Mouse (Mus musculus) megakaryocyte-erythroid progenitor cell, adult 5-6 weeks (primary cell): ENCODE results near the gene Map2k1. TPM values are rescaled to one million over a fixed set of nuclear protein-coding genes. Genes with fewer than 3 reads are reported as not detected.
"Not testable (repeated sequence)": the region's sequence is repeated elsewhere in the genome, so short reads cannot be mapped to it uniquely, and the experiment has no call there.

Source experiments
- ATAC-seq: replicated peaks from 2 replicates; pipeline ENCODE4 v1.8.0; 2016; ENCODE audit warnings: mild to moderate bottlenecking, inconsistent platforms; ENCODE audit not compliant: severe bottlenecking, poor library complexity, low FRiP score, low TSS enrichment
- total RNA-seq, 2 experiments: library from RNA; stranded (forward) in 1 of 2; stranded (reverse) in 1 of 2; fragments of 200-1000, 215-1000 nt in 1 of 2; fragments of >200 nt in 1 of 2; fragmentation: Nextera tagmentation in 1 of 2; gene quantifications; 2 replicates each; pipeline ENCODE4 v1.2.3; 2014 to 2017

The Map2k1 gene
- total RNA-seq, 2 experiments from 2014 or later: 17.5 to 27.9 TPM

GRCm38 (mm10) chr9:64173666-64174220, 79.7 kb downstream of the Map2k1 start:
- no peak for ATAC-seq

- ATAC-seq: peak; percentile 76
These were observed 80.4 kb downstream of the Map2k1 start, which contains the start of the genes Zwilch and Rpl4 for GRCm38 (mm10) chr9:64172816-64173665. Zwilch (minus strand) TSS chr9:64173104. Rpl4 (plus strand) TSS chr9:64173375.

- peak; percentile 12 for ATAC-seq
These were observed 81.2 kb downstream of the Map2k1 start for GRCm38 (mm10) chr9:64172145-64172815.

GRCm38 (mm10) chr9:64169967-64170366, 83.5 kb downstream of the Map2k1 start:
- ATAC-seq: not testable (repeated sequence)

- no peak for ATAC-seq
These were observed 93.0 kb downstream of the Map2k1 start for GRCm38 (mm10) chr9:64160471-64160870.

- peak; percentile 59; the same call in 1 of the 2 replicates for ATAC-seq
These were observed 96.8 kb downstream of the Map2k1 start for GRCm38 (mm10) chr9:64156641-64157040.

GRCm38 (mm10) chr9:64139879-64140278, 113.6 kb downstream of the Map2k1 start:
- ATAC-seq: no peak

- not testable (repeated sequence) for ATAC-seq
These were observed 114.5 kb downstream of the Map2k1 start for GRCm38 (mm10) chr9:64138896-64139295.

Other genes with a start within 250 kb of the Map2k1 start
- gene Smad6, start 231.6 kb downstream of the Map2k1 start, total RNA-seq (2014; fragmentation: Nextera tagmentation): not detected in 2 replicates
- gene Smad6, start 231.6 kb downstream of the Map2k1 start, total RNA-seq (2017): 0.88 and 1.1 TPM in 2 replicates
- not detected in 2 replicates for gene Lctl, start 136.5 kb downstream of the Map2k1 start, total RNA-seq (2014; fragmentation: Nextera tagmentation)
- gene Lctl, start 136.5 kb downstream of the Map2k1 start, total RNA-seq (2017): not detected in 2 replicates
- 63.8 and 96.9 TPM in 2 replicates for gene Zwilch, start 80.5 kb downstream of the Map2k1 start, total RNA-seq (2014; fragmentation: Nextera tagmentation)
- 168 and 181 TPM in 2 replicates for gene Zwilch, start 80.5 kb downstream of the Map2k1 start, total RNA-seq (2017)
- 3,030 and 3,310 TPM in 2 replicates for gene Rpl4, start 80.3 kb downstream of the Map2k1 start, total RNA-seq (2014; fragmentation: Nextera tagmentation)
- 3,630 and 3,665 TPM in 2 replicates for gene Rpl4, start 80.3 kb downstream of the Map2k1 start, total RNA-seq (2017)
- gene Snapc5, start 74.4 kb downstream of the Map2k1 start, total RNA-seq (2014; fragmentation: Nextera tagmentation): 13.0 and 13.2 TPM in 2 replicates
- 46.6 and 55.3 TPM in 2 replicates for gene Snapc5, start 74.4 kb downstream of the Map2k1 start, total RNA-seq (2017)
- gene Uchl4, start 18.4 kb downstream of the Map2k1 start, total RNA-seq (2014; fragmentation: Nextera tagmentation): 1.5 TPM in 1 of 2 replicates, not detected in the other
- 1.1 and 1.9 TPM in 2 replicates for gene Uchl4, start 18.4 kb downstream of the Map2k1 start, total RNA-seq (2017)
- 229 and 292 TPM in 2 replicates for gene Tipin, start 27.9 kb upstream of the Map2k1 start, total RNA-seq (2014; fragmentation: Nextera tagmentation)
- 334 and 389 TPM in 2 replicates for gene Tipin, start 27.9 kb upstream of the Map2k1 start, total RNA-seq (2017)
- 13.2 and 20.7 TPM in 2 replicates for gene Dis3l, start 87.7 kb upstream of the Map2k1 start, total RNA-seq (2014; fragmentation: Nextera tagmentation)
- gene Dis3l, start 87.7 kb upstream of the Map2k1 start, total RNA-seq (2017): 20.0 and 20.4 TPM in 2 replicates
- not detected in 2 replicates for gene Megf11, start 132.0 kb upstream of the Map2k1 start, total RNA-seq (2014; fragmentation: Nextera tagmentation)
- gene Megf11, start 132.0 kb upstream of the Map2k1 start, total RNA-seq (2017): not detected in 2 replicates